Mouse (Mus musculus): ENCODE measurements around the gene Dnase2b.

DNA sequence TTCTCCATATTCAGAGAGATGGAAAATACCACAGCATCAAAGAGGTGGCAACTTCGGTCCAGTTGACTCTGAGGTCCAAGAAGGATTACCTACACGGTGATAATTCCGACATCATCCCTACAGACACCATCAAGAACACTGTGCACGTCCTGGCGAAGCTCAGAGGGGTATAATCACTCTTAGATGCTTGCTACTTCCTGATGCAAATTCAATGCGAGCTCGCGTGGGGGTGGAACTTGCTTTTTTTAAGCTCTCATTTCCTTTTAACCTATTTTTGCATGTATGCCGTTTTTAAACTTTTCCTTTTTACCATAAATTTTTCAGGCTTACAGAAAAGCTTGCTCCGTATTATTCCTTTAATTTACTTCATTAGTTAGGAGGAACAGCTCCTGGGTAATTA is 5.1 kb downstream of the Dnase2b start:
- TF ChIP-seq CTCF (IDR thresholded peaks at IDR 0.05; ENCODE audit: low read depth) (no peak), EP300 (IDR thresholded peaks at IDR 0.05; ENCODE audit: low read depth) (no peak)

All from heart, postnatal 0 days (tissue).